ENCODE assay signal across 8 mouse cellular contexts in genomic region chr11:96978401-96979246, GRCm38 (mm10). TPM values are rescaled to one million over a fixed set of nuclear protein-coding genes. Genes with fewer than 3 reads are reported as not detected.
A peak's percentile ranks its signal among the peaks of the same experiment; 100 is the strongest.
DNase-seq lines count a peak whose midpoint lies in the region; ATAC-seq and TF ChIP-seq lines count a peak whose summit lies in the region.

No protein-coding gene starts in this region.

- H3K4me3 ChIP-seq in left cerebral cortex, adult 2 months: peak overlapping the region; percentile 70
- H3K4me3 ChIP-seq in embryonic facial prominence, embryonic 12.5 days: peak overlapping the region; percentile 85
- peak overlapping the region; percentile 55 for H3K4me3 ChIP-seq in intestine, embryonic 14.5 days (ENCODE audit: low read depth, low read length)
- H3K4me3 ChIP-seq in neural tube, embryonic 13.5 days: peak overlapping the region; percentile 58

- no peaks in the 10 kb centered on the region for H3K9me3 ChIP-seq in embryonic facial prominence, embryonic 12.5 days
- no peaks in the 10 kb centered on the region for H3K9me3 ChIP-seq in intestine, embryonic 14.5 days (ENCODE audit: control insufficient read depth, low read length)
- H3K9me3 ChIP-seq in neural tube, embryonic 13.5 days: no peaks in the 10 kb centered on the region

- peaks cover 18% of the 10 kb centered on the region for H3K4me1 ChIP-seq in embryonic facial prominence, embryonic 12.5 days
- peaks cover 15% of the 10 kb centered on the region for H3K4me1 ChIP-seq in intestine, embryonic 14.5 days (replicated peaks; ENCODE audit: control insufficient read depth, insufficient read depth, low read length)
- H3K4me1 ChIP-seq in neural tube, embryonic 13.5 days (replicated peaks): peaks cover 37% of the 10 kb centered on the region

- peak overlapping the region; percentile 67 for H3K9ac ChIP-seq in embryonic facial prominence, embryonic 12.5 days
- peak overlapping the region; percentile 58 for H3K9ac ChIP-seq in intestine, embryonic 14.5 days (ENCODE audit: low read length)
- peak overlapping the region; percentile 83 for H3K9ac ChIP-seq in neural tube, embryonic 13.5 days

- no peaks in the 10 kb centered on the region for H3K36me3 ChIP-seq in embryonic facial prominence, embryonic 12.5 days
- H3K36me3 ChIP-seq in intestine, embryonic 14.5 days (ENCODE audit: control insufficient read depth, insufficient read depth, low read length): no peaks in the 10 kb centered on the region
- no peaks in the 10 kb centered on the region for H3K36me3 ChIP-seq in neural tube, embryonic 13.5 days

- H3K4me2 ChIP-seq in embryonic facial prominence, embryonic 12.5 days (replicated peaks): peak overlapping the region; percentile 72
- H3K4me2 ChIP-seq in intestine, embryonic 14.5 days (ENCODE audit: low read length): peak overlapping the region; percentile 84
- H3K4me2 ChIP-seq in neural tube, embryonic 13.5 days: peak overlapping the region; percentile 87

- peaks cover 6% of the 10 kb centered on the region; the same call in 1 of the 2 replicates for H3K27me3 ChIP-seq in embryonic facial prominence, embryonic 12.5 days
- no peaks in the 10 kb centered on the region for H3K27me3 ChIP-seq in intestine, embryonic 14.5 days (replicated peaks; ENCODE audit: control insufficient read depth, insufficient read depth, low read length)
- no peaks in the 10 kb centered on the region for H3K27me3 ChIP-seq in neural tube, embryonic 13.5 days

- DNase-seq in left cerebral cortex, adult 2 months (ENCODE audit: extremely low spot score in 1 of 2, low spot score in 2 of 2): no peak
- no peak for DNase-seq in left cerebral cortex, adult 11 months (ENCODE audit: low spot score)
- no peak for DNase-seq in intestine, embryonic 14.5 days (ENCODE audit: low spot score)
- DNase-seq in MN1 (ENCODE audit: low spot score): no peak
- DNase-seq in adrenal gland, adult 8-10 months: no peak

- H3K27ac ChIP-seq in left cerebral cortex, adult 2 months: peak overlapping the region; percentile 89
- H3K27ac ChIP-seq in embryonic facial prominence, embryonic 12.5 days: peak overlapping the region; percentile 78
- peak overlapping the region; percentile 74 for H3K27ac ChIP-seq in intestine, embryonic 14.5 days (ENCODE audit: low read depth)
- peak overlapping the region; percentile 90 for H3K27ac ChIP-seq in neural tube, embryonic 13.5 days (replicated peaks)

- ATAC-seq in embryonic facial prominence, embryonic 12.5 days (ENCODE audit: insufficient number of reproducible peaks, insufficient read depth, low FRiP score, low TSS enrichment): no peak
- ATAC-seq in intestine, embryonic 14.5 days (replicated peaks; ENCODE audit: low FRiP score, low TSS enrichment, low read depth): no peak
- no peak for ATAC-seq in neural tube, embryonic 13.5 days (ENCODE audit: low read depth)
- ATAC-seq in cerebellum, adult (ENCODE audit: insufficient number of reproducible peaks, low FRiP score, low TSS enrichment): no peak

- intact Hi-C loops in left cerebral cortex, adult 2 months (cut with DNase I): no loop called here

- TF ChIP-seq CTCF in left cerebral cortex, adult 2 months (IDR thresholded peaks at IDR 0.05): no peak

- WGBS in embryonic facial prominence, embryonic 12.5 days: 29% methylated on average over 17 of the region's 17 CpGs
- 30% methylated on average over 17 of the region's 17 CpGs for WGBS in intestine, embryonic 14.5 days
- 33% methylated on average over 17 of the region's 17 CpGs for WGBS in neural tube, embryonic 13.5 days

RNA-seq across cellular contexts. Expression of gene Sp2, which starts 4.1 kb away (rescaled TPM):
- 10 to 100 TPM; 12.6 to 15.2 TPM for total RNA-seq in left cerebral cortex, adult 2 months (2021)
- 15.3 and 17.3 TPM in 2 replicates for polyA plus RNA-seq in embryonic facial prominence, embryonic 12.5 days (2016; fragmentation: Nextera tagmentation; extraction: Ambion mirVana)
- 18.6 and 18.7 TPM in 2 replicates for polyA plus RNA-seq in intestine, embryonic 14.5 days (2014; fragmentation: Nextera tagmentation; extraction: Ambion mirVana)
- 15.9 and 16.7 TPM in 2 replicates for polyA plus RNA-seq in neural tube, embryonic 13.5 days (2015; fragmentation: Nextera tagmentation; extraction: Ambion mirVana)
- total RNA-seq in adrenal gland, adult 8-10 months (2022): 10 to 100 TPM; 13.8 to 21.0 (median 16.4) TPM

RNA-seq across cellular contexts. Expression of gene Sp6, which starts 34.6 kb away (rescaled TPM):
- 1 to 10 TPM in 1 of 2 experiments, under 1 TPM in 1; 0.91 to 1.8 TPM for total RNA-seq in left cerebral cortex, adult 2 months (2021)
- polyA plus RNA-seq in embryonic facial prominence, embryonic 12.5 days (2016; fragmentation: Nextera tagmentation; extraction: Ambion mirVana): 1.3 and 2.2 TPM in 2 replicates
- not detected in 2 replicates for polyA plus RNA-seq in intestine, embryonic 14.5 days (2014; fragmentation: Nextera tagmentation; extraction: Ambion mirVana)
- 0.17 and 0.29 TPM in 2 replicates for polyA plus RNA-seq in neural tube, embryonic 13.5 days (2015; fragmentation: Nextera tagmentation; extraction: Ambion mirVana)
- under 1 TPM; 0.28 to 0.94 (median 0.61) TPM for total RNA-seq in adrenal gland, adult 8-10 months (2022)

RNA-seq across cellular contexts. Expression of gene Pnpo, which starts 34.8 kb away (rescaled TPM):
- total RNA-seq in left cerebral cortex, adult 2 months (2021): 10 to 100 TPM; 40.0 to 40.2 TPM
- polyA plus RNA-seq in embryonic facial prominence, embryonic 12.5 days (2016; fragmentation: Nextera tagmentation; extraction: Ambion mirVana): 21.5 and 22.2 TPM in 2 replicates
- 40.9 and 44.1 TPM in 2 replicates for polyA plus RNA-seq in intestine, embryonic 14.5 days (2014; fragmentation: Nextera tagmentation; extraction: Ambion mirVana)
- 18.5 and 22.3 TPM in 2 replicates for polyA plus RNA-seq in neural tube, embryonic 13.5 days (2015; fragmentation: Nextera tagmentation; extraction: Ambion mirVana)
- total RNA-seq in adrenal gland, adult 8-10 months (2022): 10 to 100 TPM; 34.5 to 43.3 (median 39.4) TPM

RNA-seq across cellular contexts. Expression of gene Prr15l, which starts 50.7 kb away (rescaled TPM):
- total RNA-seq in left cerebral cortex, adult 2 months (2021): not detected
- polyA plus RNA-seq in embryonic facial prominence, embryonic 12.5 days (2016; fragmentation: Nextera tagmentation; extraction: Ambion mirVana): 2.4 and 3.3 TPM in 2 replicates
- 56.8 and 62.5 TPM in 2 replicates for polyA plus RNA-seq in intestine, embryonic 14.5 days (2014; fragmentation: Nextera tagmentation; extraction: Ambion mirVana)
- polyA plus RNA-seq in neural tube, embryonic 13.5 days (2015; fragmentation: Nextera tagmentation; extraction: Ambion mirVana): 0.21 TPM in 1 of 2 replicates, not detected in the other
- total RNA-seq in adrenal gland, adult 8-10 months (2022): under 1 TPM in 3 of 4 experiments, not detected in 1; 0.28 to 0.70 (median 0.32) TPM

RNA-seq across cellular contexts. Expression of gene Scrn2, which starts 51.1 kb away (rescaled TPM):
- total RNA-seq in left cerebral cortex, adult 2 months (2021): 1 to 10 TPM; 2.8 to 3.4 TPM
- polyA plus RNA-seq in embryonic facial prominence, embryonic 12.5 days (2016; fragmentation: Nextera tagmentation; extraction: Ambion mirVana): 30.5 and 30.6 TPM in 2 replicates
- 18.6 and 19.0 TPM in 2 replicates for polyA plus RNA-seq in intestine, embryonic 14.5 days (2014; fragmentation: Nextera tagmentation; extraction: Ambion mirVana)
- 13.7 and 15.0 TPM in 2 replicates for polyA plus RNA-seq in neural tube, embryonic 13.5 days (2015; fragmentation: Nextera tagmentation; extraction: Ambion mirVana)
- 10 to 100 TPM; 19.4 to 40.6 (median 31.8) TPM for total RNA-seq in adrenal gland, adult 8-10 months (2022)
